Mouse (Mus musculus) bone marrow, adult 2 months (tissue): ENCODE measurements around the gene E130116L18Rik.

ENCODE experiments used
- CTCF ChIP-seq: fragments of 200-500 bp; IDR thresholded peaks from 2 replicates; pipeline ENCODE4 v1.5.1; 2011; ENCODE audit warnings: low read length, control low read depth; ENCODE audit not compliant: control insufficient read depth, insufficient read depth
- POLR2A ChIP-seq: fragments of 200-500 bp; IDR thresholded peaks from 2 replicates; pipeline ENCODE4 v1.6.1; 2011; ENCODE audit warnings: low read depth, mild to moderate bottlenecking, control low read depth, low read length, borderline replicate concordance; ENCODE audit not compliant: control insufficient read depth

GRCm38 (mm10) chr5:25262266-25262665 is 39.3 kb upstream of the E130116L18Rik start:
- no peak for TF ChIP-seq CTCF
- no peak for TF ChIP-seq POLR2A
